Mouse (Mus musculus): ENCODE data around the gene Spock3. TPM values are rescaled to one million over a fixed set of nuclear protein-coding genes. Genes with fewer than 3 reads are reported as not detected.

The Spock3 gene
- polyA plus RNA-seq (2014; fragmentation: Illumina TruSeq; extraction: RNeasy Lipid Tissue Mini Kit (QIAGEN cat#74804); ENCODE audit: low read depth, low replicate concordance), result 0.61 TPM

DNA sequence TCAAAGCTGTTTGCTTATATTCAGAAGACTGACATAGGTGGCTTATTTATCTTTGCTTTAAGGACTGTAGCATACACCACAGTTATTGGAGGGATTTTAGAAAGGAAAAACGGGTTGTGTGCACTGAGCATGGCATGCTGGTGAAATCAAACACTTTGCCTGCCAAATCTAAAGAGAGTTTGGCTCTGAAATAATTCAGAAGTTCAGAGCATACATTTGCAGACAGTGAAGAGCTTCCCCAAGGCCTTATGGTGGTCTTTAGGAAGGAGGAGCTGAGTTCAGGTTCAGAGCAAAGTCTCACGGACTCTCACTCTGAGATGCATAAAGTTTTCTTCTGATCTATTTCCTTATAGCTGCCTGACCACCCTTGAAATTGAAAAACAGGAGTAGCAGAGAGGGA is at the start of gene Spock3:
Gene Spock3 (plus strand): TSS at position 301 of the 400 bp plus-strand sequence.

All from adipose tissue, adult 10 weeks (tissue).